Mouse (Mus musculus): ENCODE measurements around the gene Grm2.

GRCm38 (mm10) chr9:106641346-106641745 is 14.5 kb downstream of the Grm2 start:
- no peak for TF ChIP-seq FLI1 (IDR thresholded peaks at IDR 0.05; ENCODE audit: low read length)
- no peak for TF ChIP-seq GATA1 (IDR thresholded peaks at IDR 0.05; ENCODE audit: borderline replicate concordance, low read length)
